Mouse (Mus musculus) stomach, adult 2 months (tissue): ENCODE results near the gene AC109138.7. TPM values are rescaled to one million over a fixed set of nuclear protein-coding genes. Genes with fewer than 3 reads are reported as not detected.

ENCODE experiments used
- polyA plus RNA-seq: library from polyadenylated mRNA; depleted of rRNA; stranded (reverse); fragments of >200 nt; gene quantifications from 2 replicates; pipeline ENCODE4 v1.2.3, GENCODE M21; 2012; rRNA removed

Gene AC109138.7
- not detected in 2 replicates for polyA plus RNA-seq

DNA sequence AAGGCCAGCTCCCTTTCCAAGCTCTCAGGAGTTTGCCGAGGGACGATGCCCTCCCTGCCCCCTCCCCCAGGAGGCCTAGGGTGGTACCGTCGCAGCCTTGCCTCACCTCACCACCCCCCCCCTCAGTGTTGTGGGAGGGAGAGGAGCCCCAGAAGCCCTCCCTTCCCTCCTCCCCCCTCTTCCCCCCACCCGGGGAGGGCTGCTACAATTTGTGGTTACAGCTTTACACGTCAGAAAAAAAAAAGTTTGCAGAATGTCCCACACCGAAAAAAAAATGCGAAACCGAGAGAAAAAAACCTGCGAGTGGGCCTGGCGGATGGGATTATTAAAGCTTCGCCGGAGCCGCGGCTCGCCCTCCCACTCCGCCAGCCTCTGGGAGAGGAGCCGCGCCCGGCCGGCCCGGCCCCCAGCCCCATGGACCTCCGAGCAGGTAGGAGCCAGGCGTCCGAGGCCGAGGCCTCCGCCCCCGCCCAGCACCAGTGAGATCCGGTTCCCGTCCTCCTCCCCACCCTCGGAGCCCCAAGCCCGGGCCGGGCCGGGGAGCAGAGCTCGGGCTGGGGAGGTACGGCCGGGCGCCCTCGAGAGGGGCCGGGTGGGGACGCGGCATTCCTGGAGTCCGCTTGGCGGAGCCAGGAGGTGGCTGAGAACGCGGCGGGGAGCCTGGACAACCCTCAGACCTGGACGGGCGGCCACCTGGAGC is at the start of gene AC109138.7, which contains the start of gene Clcf1:
TSS of gene AC109138.7 (plus strand) at position 287 of the 700 bp plus-strand sequence.
TSS of gene Clcf1 (plus strand) at position 168 of the 700 bp plus-strand sequence.

DNA sequence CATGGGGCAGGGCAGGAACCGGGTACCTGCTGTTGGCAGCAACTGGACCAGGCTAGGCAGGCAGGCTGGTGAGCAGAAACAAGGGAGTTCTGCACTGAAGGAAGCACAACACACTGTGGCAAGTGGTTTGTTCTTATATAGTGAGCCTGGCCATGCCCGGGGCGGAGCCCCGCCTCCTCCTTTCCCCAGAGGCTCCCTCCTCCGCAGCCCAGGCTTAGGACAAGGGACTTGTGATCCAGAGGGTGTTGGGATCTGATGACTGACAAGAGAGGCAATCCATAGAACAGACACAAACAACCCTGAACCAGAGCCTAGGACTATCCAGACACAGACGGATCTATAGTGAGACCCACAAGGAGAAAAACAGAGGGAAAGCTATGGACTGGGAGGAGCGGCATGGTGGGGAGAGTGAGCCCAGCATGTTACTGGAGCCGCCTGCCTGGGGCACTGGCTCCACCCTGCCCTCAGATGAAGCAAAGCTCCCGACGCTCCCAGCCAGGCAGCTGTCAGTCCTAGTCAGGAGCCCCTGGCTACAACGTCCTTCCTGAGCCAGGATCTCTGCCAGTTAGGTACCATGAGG is 38.7 kb upstream of the AC109138.7 start, which contains the start of gene Carns1:
TSS of gene Carns1 (minus strand) at position 112 of the 580 bp plus-strand sequence.

DNA sequence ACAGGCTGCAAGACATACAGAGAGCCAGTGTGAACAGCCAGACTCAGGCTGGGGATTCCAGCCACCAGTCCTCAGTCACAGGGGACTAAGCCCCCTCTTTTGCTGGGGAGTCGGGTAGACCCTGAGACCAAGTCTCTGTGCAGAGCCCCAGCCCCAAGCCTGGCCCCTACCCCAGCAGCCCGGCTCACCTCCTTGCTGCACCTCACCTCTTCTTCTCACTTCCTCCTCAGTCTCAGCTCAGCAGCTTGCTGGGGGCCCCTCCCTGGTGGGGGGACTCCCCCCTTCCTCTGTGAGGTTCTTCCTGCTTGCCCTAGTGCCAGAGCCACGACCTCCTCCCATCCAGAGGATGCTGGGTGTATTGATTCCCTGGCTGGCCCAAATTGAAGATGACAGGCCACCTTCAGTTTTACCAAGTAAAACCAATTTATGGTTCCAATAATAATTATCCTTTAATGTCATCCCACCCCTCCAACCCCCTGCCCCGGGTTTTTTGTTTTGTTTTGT is 23.3 kb upstream of the AC109138.7 start, which contains the start of gene Tbc1d10c:
TSS of gene Tbc1d10c (minus strand) at position 454 of the 504 bp plus-strand sequence.

DNA sequence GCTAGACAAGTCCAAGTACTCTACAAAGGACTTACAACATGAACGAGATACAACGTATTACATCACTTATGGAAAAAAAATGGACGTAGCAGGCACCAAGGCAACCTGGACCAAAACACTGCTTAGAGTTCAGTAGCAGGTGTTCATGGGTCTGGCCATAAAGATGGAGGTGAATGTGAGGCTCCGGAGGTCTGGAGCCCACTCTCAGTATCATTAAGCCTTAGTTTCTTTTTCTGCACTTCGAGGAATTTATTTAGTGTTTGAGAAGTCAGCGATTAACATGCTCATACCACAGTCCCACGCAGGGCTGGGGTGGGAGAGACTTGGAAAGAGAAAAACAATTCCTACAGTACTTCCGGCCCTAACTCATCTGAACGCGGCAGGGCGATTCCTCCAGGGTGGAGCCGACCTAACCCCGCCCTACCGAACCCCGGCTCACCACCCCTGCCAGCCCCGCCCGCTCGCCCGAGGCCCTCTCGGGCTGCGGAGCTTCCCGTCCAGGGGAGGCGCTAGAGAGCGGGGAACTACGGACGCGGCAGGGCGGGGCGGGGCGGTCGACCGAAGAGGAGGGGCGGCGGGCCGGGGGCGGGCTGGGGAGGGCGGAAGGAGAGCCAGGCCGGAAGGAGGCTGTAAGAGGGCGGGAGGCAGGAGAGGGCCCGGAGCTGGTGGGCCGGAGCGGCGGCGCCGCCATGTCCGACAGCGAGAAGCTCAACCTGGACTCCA is 22.5 kb upstream of the AC109138.7 start, which contains the start of gene Ppp1ca:
TSS of gene Ppp1ca (plus strand) at position 538 of the 723 bp plus-strand sequence.

DNA sequence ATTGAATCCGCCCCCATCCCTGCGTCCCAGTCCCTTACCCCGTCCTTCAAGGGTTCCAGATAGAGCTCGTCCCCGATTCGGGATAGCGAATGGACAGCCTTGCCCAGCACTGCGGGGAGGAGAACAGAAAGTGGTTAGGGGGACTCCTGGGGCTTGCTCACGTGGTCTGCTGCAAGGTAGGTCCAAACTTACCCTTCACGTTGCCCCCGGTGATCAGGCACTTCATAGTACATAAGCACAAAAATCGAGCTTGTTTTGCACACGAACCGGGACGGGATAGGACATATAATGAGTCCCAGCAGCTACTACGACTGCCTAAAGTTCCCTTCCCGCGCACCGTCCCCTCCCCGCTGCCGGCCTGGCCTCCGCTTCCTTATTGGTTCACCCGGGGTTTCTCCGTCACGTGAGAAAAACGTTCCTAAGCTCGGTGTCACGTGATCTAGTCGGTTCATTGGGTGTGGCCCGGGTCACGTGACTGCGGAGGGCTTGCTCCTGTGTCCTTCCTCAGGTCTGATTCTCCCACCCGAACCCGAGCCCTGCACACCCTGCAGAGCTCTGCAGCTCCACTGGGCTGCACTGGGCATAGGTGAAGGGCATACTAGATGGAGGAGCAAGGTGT is 12.8 kb upstream of the AC109138.7 start, which contains the start of gene Rad9a:
TSS of gene Rad9a (minus strand) at position 372 of the 619 bp plus-strand sequence.

DNA sequence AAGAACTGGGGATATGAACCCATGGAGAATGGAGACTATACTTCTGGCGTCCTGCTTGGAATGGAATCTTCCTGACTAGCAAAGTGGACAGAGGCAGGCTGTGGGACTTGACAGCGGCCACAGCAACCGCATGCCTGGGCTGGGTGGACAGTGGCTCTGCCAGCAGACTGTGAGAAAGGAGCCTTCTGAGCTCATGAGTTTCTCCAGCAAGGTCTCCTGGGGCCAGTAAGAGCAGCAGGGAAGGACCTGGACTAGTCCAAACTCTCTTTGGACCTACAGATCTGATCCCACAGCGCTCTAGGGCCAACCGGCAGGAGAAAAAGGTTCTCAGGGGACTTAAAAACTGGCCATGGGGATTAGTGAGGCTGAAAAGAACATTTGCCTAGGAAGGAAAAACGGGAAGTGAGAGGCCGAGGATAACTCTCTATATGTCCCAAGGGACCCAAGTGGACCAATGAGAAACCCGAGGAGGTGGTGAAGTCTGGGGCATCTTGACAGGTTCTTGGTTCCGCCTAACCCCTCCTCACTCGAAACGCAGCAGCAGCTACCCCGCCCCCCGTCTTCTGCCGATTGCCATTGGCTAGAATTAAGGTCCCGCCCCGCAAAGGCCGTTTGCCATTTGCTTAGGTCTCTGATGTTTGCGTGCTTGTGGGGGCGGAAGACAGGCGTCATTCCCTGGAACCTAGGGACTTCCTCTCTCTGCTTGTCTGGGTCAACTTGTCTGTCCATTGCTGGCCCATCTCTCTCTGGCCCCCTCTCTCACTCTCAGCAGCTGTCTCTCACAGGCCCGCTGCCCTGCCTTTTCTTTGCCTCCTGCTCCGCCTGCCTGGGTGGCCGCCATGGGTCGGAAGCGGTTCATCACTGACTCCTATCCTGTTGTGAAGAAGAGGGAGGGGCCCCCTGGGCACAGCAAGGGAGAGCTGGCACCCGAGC is 17.4 kb downstream of the AC109138.7 start, which contains the start of gene Pold4:
TSS of gene Pold4 (plus strand) at position 647 of the 933 bp plus-strand sequence.

DNA sequence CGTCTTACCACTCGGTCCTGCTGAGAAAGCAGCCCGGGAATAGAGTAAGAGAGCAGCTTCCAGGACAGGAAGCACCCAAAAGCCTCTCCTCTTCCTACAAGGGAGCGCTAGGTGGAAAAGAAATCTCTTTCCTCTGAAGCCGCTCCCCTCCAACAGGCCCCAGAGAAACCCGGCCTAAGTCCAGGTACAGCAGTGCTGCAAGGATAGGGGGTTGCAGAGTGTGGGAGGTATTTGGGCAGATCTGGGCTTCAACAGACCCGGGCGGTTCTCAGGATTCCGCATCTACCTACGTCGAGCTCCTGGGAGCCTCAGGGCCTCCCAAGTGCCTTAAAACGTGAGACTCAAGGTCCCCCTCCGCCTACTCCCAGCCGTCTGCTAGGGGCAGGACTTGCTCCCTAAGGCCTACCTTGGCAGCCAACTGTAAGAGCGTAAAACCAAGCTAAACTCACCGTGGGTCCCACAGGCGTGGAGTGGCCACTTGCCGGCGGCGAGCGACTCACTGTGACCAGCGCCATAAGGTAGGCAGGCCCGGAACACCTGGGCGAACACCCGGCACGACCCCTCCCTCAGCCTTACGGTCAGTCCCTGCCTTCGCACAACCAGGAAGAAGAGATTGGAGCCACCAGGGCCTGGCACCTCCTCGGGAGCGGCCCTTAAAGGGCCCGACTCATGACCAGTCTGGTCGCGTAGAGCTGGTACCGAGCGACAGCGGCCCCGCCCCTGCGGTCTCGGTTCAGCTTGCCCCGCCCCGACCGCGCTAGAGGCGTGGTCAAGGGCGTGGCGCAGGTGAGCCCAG is 54.6 kb downstream of the AC109138.7 start, which contains the start of gene Ssh3:
TSS of gene Ssh3 (minus strand) at position 615 of the 796 bp plus-strand sequence.

Other genes starting within 250 kb of the AC109138.7 start
- gene Aldh3b2, start 242.0 kb upstream of the AC109138.7 start, polyA plus RNA-seq = 32.2 and 43.3 TPM in 2 replicates
- 11.4 and 16.6 TPM in 2 replicates for gene Acy3, start 227.8 kb upstream of the AC109138.7 start, polyA plus RNA-seq
- gene Tbx10, start 221.6 kb upstream of the AC109138.7 start, polyA plus RNA-seq = not detected in 2 replicates
- 14.0 and 30.7 TPM in 2 replicates for gene Nudt8, start 213.8 kb upstream of the AC109138.7 start, polyA plus RNA-seq
- 0.82 and 1.4 TPM in 2 replicates for gene Gm49405, start 213.7 kb upstream of the AC109138.7 start, polyA plus RNA-seq
- 6.4 and 6.9 TPM in 2 replicates for gene Doc2g, start 211.0 kb upstream of the AC109138.7 start, polyA plus RNA-seq
- 125 and 129 TPM in 2 replicates for gene Ndufv1, start 201.6 kb upstream of the AC109138.7 start, polyA plus RNA-seq
- gene Gstp1, start 176.4 kb upstream of the AC109138.7 start, polyA plus RNA-seq = 1,477 and 1,578 TPM in 2 replicates
- gene Gstp2, start 168.3 kb upstream of the AC109138.7 start, polyA plus RNA-seq = 160 and 194 TPM in 2 replicates
- gene Gstp3, start 154.8 kb upstream of the AC109138.7 start, polyA plus RNA-seq = 1.6 and 1.9 TPM in 2 replicates
- not detected in 2 replicates for gene Cabp2, start 132.8 kb upstream of the AC109138.7 start, polyA plus RNA-seq
- 155 and 221 TPM in 2 replicates for gene Cdk2ap2, start 117.2 kb upstream of the AC109138.7 start, polyA plus RNA-seq
- 68.7 and 72.3 TPM in 2 replicates for gene Pitpnm1, start 114.4 kb upstream of the AC109138.7 start, polyA plus RNA-seq
- gene Aip, start 88.5 kb upstream of the AC109138.7 start, polyA plus RNA-seq = 25.6 and 32.7 TPM in 2 replicates
- not detected in 2 replicates for gene Gpr152, start 74.6 kb upstream of the AC109138.7 start, polyA plus RNA-seq
- not detected in 2 replicates for gene Cabp4, start 70.3 kb upstream of the AC109138.7 start, polyA plus RNA-seq
- 140 and 142 TPM in 2 replicates for gene Coro1b, start 65.7 kb upstream of the AC109138.7 start, polyA plus RNA-seq
- gene Ptprcap, start 60.8 kb upstream of the AC109138.7 start, polyA plus RNA-seq = 25.8 and 51.7 TPM in 2 replicates
- gene Rps6kb2, start 51.0 kb upstream of the AC109138.7 start, polyA plus RNA-seq = 37.1 and 39.1 TPM in 2 replicates
- gene Carns1, start 38.9 kb upstream of the AC109138.7 start, polyA plus RNA-seq = 4.6 and 5.3 TPM in 2 replicates
- 1.5 and 5.0 TPM in 2 replicates for gene Tbc1d10c, start 23.1 kb upstream of the AC109138.7 start, polyA plus RNA-seq
- gene Ppp1ca, start 22.3 kb upstream of the AC109138.7 start, polyA plus RNA-seq = 202 and 205 TPM in 2 replicates
- gene Rad9a, start 12.7 kb upstream of the AC109138.7 start, polyA plus RNA-seq = 8.0 and 9.5 TPM in 2 replicates
- 6.8 and 7.5 TPM in 2 replicates for gene Clcf1, start 119 bp upstream of the AC109138.7 start, polyA plus RNA-seq
- 55.0 and 65.2 TPM in 2 replicates for gene Pold4, start 17.5 kb downstream of the AC109138.7 start, polyA plus RNA-seq
- 70.7 and 85.1 TPM in 2 replicates for gene Ssh3, start 54.8 kb downstream of the AC109138.7 start, polyA plus RNA-seq
- 5.5 and 7.2 TPM in 2 replicates for gene Ankrd13d, start 68.8 kb downstream of the AC109138.7 start, polyA plus RNA-seq
- gene Grk2, start 91.9 kb downstream of the AC109138.7 start, polyA plus RNA-seq = 54.8 and 71.4 TPM in 2 replicates
- gene Kdm2a, start 183.9 kb downstream of the AC109138.7 start, polyA plus RNA-seq = 17.9 and 22.2 TPM in 2 replicates
- 17.8 and 35.6 TPM in 2 replicates for gene Rhod, start 225.1 kb downstream of the AC109138.7 start, polyA plus RNA-seq